Mouse (Mus musculus): Measurements from ENCODE around the gene Gm43302. TPM values are rescaled to one million over a fixed set of nuclear protein-coding genes. Genes with fewer than 3 reads are reported as not detected.
"Not testable (repeated sequence)": the region's sequence is repeated elsewhere in the genome, so short reads cannot be mapped to it uniquely, and the experiment has no call there.

The Gm43302 gene
- not detected in 2 replicates for polyA plus RNA-seq (2014; fragmentation: Nextera tagmentation; extraction: Ambion mirVana)

- H3K4me1 ChIP-seq (ENCODE audit: control insufficient read depth, insufficient read depth, low read length); H3K27me3 ChIP-seq (ENCODE audit: control insufficient read depth, insufficient read depth, low read length); H3K9me3 ChIP-seq (replicated peaks; ENCODE audit: control insufficient read depth, low read length); DNase-seq (ENCODE audit: low spot score); H3K4me2 ChIP-seq (ENCODE audit: low read depth, low read length); H3K27ac ChIP-seq (replicated peaks; ENCODE audit: low read depth, low read length); H3K36me3 ChIP-seq (replicated peaks; ENCODE audit: control insufficient read depth, insufficient read depth, low read depth, low read length); ATAC-seq (replicated peaks; ENCODE audit: insufficient number of reproducible peaks, low FRiP score, low TSS enrichment, low read depth); H3K9ac ChIP-seq (replicated peaks; ENCODE audit: low read length); H3K4me3 ChIP-seq (ENCODE audit: low read depth, low read length): not testable (repeated sequence)
- 47% methylated on average over 3 of the region's 3 CpGs for WGBS
Observed at GRCm38 (mm10) chr5:105293226-105294165, at the start of gene Gm43302, which contains the start of gene Gbp6. Gene Gm43302 (minus strand): TSS chr5:105293695. Gene Gbp6 (minus strand): TSS chr5:105293698.

DNA sequence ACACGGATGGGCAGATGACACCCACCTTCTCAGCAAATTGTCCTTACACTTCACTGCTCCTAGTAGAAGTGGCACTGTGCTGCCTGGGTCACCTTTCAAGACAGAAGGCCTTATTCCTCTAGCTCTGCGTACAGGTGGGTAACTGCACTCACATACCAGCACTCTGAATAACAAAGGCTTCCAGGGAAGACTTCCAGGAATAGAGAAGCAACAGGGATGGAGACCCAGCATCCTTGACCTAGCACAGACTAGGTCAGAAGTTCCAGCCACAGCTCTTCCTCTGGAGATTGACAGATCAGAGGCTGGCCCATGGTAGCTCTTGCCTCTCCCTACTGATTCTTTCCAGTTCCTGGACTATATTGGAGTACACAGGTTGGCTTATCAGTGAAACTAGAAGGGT is 47.8 kb upstream of the Gm43302 start:
- no peaks in the 10 kb centered on the region for H3K9me3 ChIP-seq (replicated peaks; ENCODE audit: control insufficient read depth, low read length)
- H3K4me3 ChIP-seq (ENCODE audit: low read depth, low read length), result no peak overlapping the region
- no peak overlapping the region for H3K27ac ChIP-seq (replicated peaks; ENCODE audit: low read depth, low read length)
- ATAC-seq (replicated peaks; ENCODE audit: insufficient number of reproducible peaks, low FRiP score, low TSS enrichment, low read depth) (no peak), DNase-seq (ENCODE audit: low spot score) (no peak)
- H3K4me1 ChIP-seq (ENCODE audit: control insufficient read depth, insufficient read depth, low read length), result no peaks in the 10 kb centered on the region
- no peaks in the 10 kb centered on the region for H3K27me3 ChIP-seq (ENCODE audit: control insufficient read depth, insufficient read depth, low read length)
- WGBS, result 70% methylated on average over 2 of the region's 2 CpGs
- H3K9ac ChIP-seq (replicated peaks; ENCODE audit: low read length), result no peak overlapping the region
- no peak overlapping the region for H3K4me2 ChIP-seq (ENCODE audit: low read depth, low read length)
- no peaks in the 10 kb centered on the region for H3K36me3 ChIP-seq (replicated peaks; ENCODE audit: control insufficient read depth, insufficient read depth, low read depth, low read length)

DNA sequence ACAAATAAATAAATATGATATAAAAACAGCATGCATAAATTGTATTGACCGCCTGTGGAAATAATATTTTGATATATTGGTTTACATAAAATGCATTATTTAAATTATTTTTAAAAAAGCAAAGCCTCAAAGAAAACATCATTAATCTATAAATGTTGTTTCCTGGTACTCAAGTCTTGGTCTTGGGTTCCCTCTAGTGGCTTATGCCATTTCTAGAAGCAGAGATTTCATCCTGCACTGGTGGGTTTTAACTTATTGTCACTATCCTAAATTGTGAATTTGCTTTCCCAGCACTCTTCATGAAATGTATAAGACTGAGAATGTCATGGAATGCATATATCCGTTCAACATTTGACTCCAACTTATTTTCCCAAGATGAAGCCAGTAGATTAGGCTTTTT is 29.0 kb upstream of the Gm43302 start:
- Histone ChIP-seq H3K36me3 (replicated peaks; ENCODE audit: control insufficient read depth, insufficient read depth, low read depth, low read length) (no peaks in the 10 kb centered on the region), H3K27me3 (ENCODE audit: control insufficient read depth, insufficient read depth, low read length) (no peaks in the 10 kb centered on the region), H3K9me3 (replicated peaks; ENCODE audit: control insufficient read depth, low read length) (no peaks in the 10 kb centered on the region), H3K9ac (replicated peaks; ENCODE audit: low read length) (no peak overlapping the region), H3K4me1 (ENCODE audit: control insufficient read depth, insufficient read depth, low read length) (no peaks in the 10 kb centered on the region), H3K4me3 (ENCODE audit: low read depth, low read length) (no peak overlapping the region), H3K4me2 (ENCODE audit: low read depth, low read length) (no peak overlapping the region), H3K27ac (replicated peaks; ENCODE audit: low read depth, low read length) (no peak overlapping the region)
- DNase-seq (ENCODE audit: low spot score) (peak; percentile 8), ATAC-seq (replicated peaks; ENCODE audit: insufficient number of reproducible peaks, low FRiP score, low TSS enrichment, low read depth) (no peak)
- WGBS, result 66% methylated on average over 2 of the region's 2 CpGs

GRCm38 (mm10) chr5:105310941-105311340 is 17.4 kb upstream of the Gm43302 start:
- H3K9me3 ChIP-seq (replicated peaks; ENCODE audit: control insufficient read depth, low read length), result no peaks in the 10 kb centered on the region
- ATAC-seq (replicated peaks; ENCODE audit: insufficient number of reproducible peaks, low FRiP score, low TSS enrichment, low read depth) (no peak), DNase-seq (ENCODE audit: low spot score) (no peak)
- no peak overlapping the region for H3K4me2 ChIP-seq (ENCODE audit: low read depth, low read length)
- WGBS, result 80% methylated on average over 2 of the region's 2 CpGs
- H3K27me3 ChIP-seq (ENCODE audit: control insufficient read depth, insufficient read depth, low read length), result no peaks in the 10 kb centered on the region
- H3K4me3 ChIP-seq (ENCODE audit: low read depth, low read length), result no peak overlapping the region
- H3K27ac ChIP-seq (replicated peaks; ENCODE audit: low read depth, low read length), result no peak overlapping the region
- H3K9ac ChIP-seq (replicated peaks; ENCODE audit: low read length), result no peak overlapping the region
- H3K36me3 ChIP-seq (replicated peaks; ENCODE audit: control insufficient read depth, insufficient read depth, low read depth, low read length), result no peaks in the 10 kb centered on the region
- H3K4me1 ChIP-seq (ENCODE audit: control insufficient read depth, insufficient read depth, low read length), result no peaks in the 10 kb centered on the region

- 74% methylated on average over 1 of the region's 1 CpGs for WGBS
- H3K9me3 ChIP-seq (replicated peaks; ENCODE audit: control insufficient read depth, low read length); ATAC-seq (replicated peaks; ENCODE audit: insufficient number of reproducible peaks, low FRiP score, low TSS enrichment, low read depth): not testable (repeated sequence)
Observed at GRCm38 (mm10) chr5:105309148-105309547, 15.7 kb upstream of the Gm43302 start.

GRCm38 (mm10) chr5:105306946-105307345 is 13.5 kb upstream of the Gm43302 start:
- not testable (repeated sequence) for H3K9ac ChIP-seq (replicated peaks; ENCODE audit: low read length); H3K36me3 ChIP-seq (replicated peaks; ENCODE audit: control insufficient read depth, insufficient read depth, low read depth, low read length); H3K27ac ChIP-seq (replicated peaks; ENCODE audit: low read depth, low read length); H3K4me2 ChIP-seq (ENCODE audit: low read depth, low read length); H3K9me3 ChIP-seq (replicated peaks; ENCODE audit: control insufficient read depth, low read length); ATAC-seq (replicated peaks; ENCODE audit: insufficient number of reproducible peaks, low FRiP score, low TSS enrichment, low read depth); H3K4me3 ChIP-seq (ENCODE audit: low read depth, low read length); H3K4me1 ChIP-seq (ENCODE audit: control insufficient read depth, insufficient read depth, low read length); H3K27me3 ChIP-seq (ENCODE audit: control insufficient read depth, insufficient read depth, low read length); DNase-seq (ENCODE audit: low spot score)

More at GRCm38 (mm10) chr5:105309148-105309547, 15.7 kb upstream of the Gm43302 start:
- not testable (repeated sequence) for H3K4me1 ChIP-seq (ENCODE audit: control insufficient read depth, insufficient read depth, low read length); H3K27me3 ChIP-seq (ENCODE audit: control insufficient read depth, insufficient read depth, low read length); H3K4me3 ChIP-seq (ENCODE audit: low read depth, low read length); H3K36me3 ChIP-seq (replicated peaks; ENCODE audit: control insufficient read depth, insufficient read depth, low read depth, low read length); H3K27ac ChIP-seq (replicated peaks; ENCODE audit: low read depth, low read length); H3K4me2 ChIP-seq (ENCODE audit: low read depth, low read length); DNase-seq (ENCODE audit: low spot score); H3K9ac ChIP-seq (replicated peaks; ENCODE audit: low read length)

DNA sequence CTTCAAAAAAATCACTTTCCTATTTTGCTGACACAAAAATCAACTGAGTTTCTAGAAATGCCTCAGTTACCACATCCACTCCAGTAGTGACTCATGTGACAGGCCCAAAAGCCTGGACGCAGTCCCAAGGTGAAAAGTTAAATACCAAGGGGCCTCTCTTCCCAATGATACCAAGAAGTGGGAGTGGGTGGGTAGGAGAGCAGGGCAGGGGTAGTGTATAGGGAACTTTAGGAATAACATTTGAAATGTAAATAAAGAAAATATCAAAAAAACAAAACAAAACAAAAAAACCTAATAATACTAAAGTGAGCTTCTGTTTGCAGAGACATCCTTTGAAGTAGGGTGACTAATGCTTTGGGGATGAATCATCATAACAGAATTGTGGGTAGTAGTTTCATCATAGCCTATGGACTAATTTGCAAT is 12.7 kb upstream of the Gm43302 start:
- Histone ChIP-seq H3K9ac (replicated peaks; ENCODE audit: low read length) (no peak overlapping the region), H3K36me3 (replicated peaks; ENCODE audit: control insufficient read depth, insufficient read depth, low read depth, low read length) (no peaks in the 10 kb centered on the region), H3K9me3 (replicated peaks; ENCODE audit: control insufficient read depth, low read length) (no peaks in the 10 kb centered on the region), H3K4me2 (ENCODE audit: low read depth, low read length) (no peak overlapping the region), H3K4me3 (ENCODE audit: low read depth, low read length) (no peak overlapping the region), H3K27me3 (ENCODE audit: control insufficient read depth, insufficient read depth, low read length) (no peaks in the 10 kb centered on the region), H3K27ac (replicated peaks; ENCODE audit: low read depth, low read length) (no peak overlapping the region), H3K4me1 (ENCODE audit: control insufficient read depth, insufficient read depth, low read length) (no peaks in the 10 kb centered on the region)
- DNase-seq (ENCODE audit: low spot score) (no peak), ATAC-seq (replicated peaks; ENCODE audit: insufficient number of reproducible peaks, low FRiP score, low TSS enrichment, low read depth) (no peak)
- 85% methylated on average over 1 of the region's 1 CpGs for WGBS

DNA sequence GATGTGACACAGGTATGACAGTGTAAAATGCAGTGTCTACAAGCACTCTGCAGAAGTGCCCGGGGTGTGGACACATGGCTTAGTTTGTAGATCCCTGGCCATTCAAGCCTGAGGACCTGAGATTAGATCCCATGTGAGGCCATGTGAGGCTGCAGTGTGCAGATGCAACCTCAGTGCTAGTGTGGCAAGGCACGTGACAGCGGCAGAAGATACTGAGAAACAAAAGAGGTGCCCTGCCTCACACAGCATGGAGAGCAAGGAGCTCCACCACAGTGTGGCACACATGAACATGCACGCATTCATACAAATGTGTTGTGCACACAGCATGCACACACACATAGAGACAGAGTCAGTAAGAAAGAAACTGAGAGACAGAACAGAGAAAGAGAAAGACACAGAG is 12.2 kb upstream of the Gm43302 start:
- H3K27ac ChIP-seq (replicated peaks; ENCODE audit: low read depth, low read length); H3K4me3 ChIP-seq (ENCODE audit: low read depth, low read length); H3K4me1 ChIP-seq (ENCODE audit: control insufficient read depth, insufficient read depth, low read length); H3K4me2 ChIP-seq (ENCODE audit: low read depth, low read length); H3K36me3 ChIP-seq (replicated peaks; ENCODE audit: control insufficient read depth, insufficient read depth, low read depth, low read length); H3K9ac ChIP-seq (replicated peaks; ENCODE audit: low read length); DNase-seq (ENCODE audit: low spot score); H3K9me3 ChIP-seq (replicated peaks; ENCODE audit: control insufficient read depth, low read length); H3K27me3 ChIP-seq (ENCODE audit: control insufficient read depth, insufficient read depth, low read length); ATAC-seq (replicated peaks; ENCODE audit: insufficient number of reproducible peaks, low FRiP score, low TSS enrichment, low read depth): not testable (repeated sequence)
- 95% methylated on average over 4 of the region's 4 CpGs for WGBS

All from embryonic facial prominence, embryonic 11.5 days (tissue).